9 mouse cellular contexts compared by ENCODE assay signal in genomic region chr9:40414498-40414903, GRCm38 (mm10).
DNase-seq lines count a peak whose midpoint lies in the region; ATAC-seq and TF ChIP-seq lines count a peak whose summit lies in the region.
"Had no signal": no experiment of that assay in that cellular context is flagged by ENCODE, and none has a peak within 500 bp of the region (broad histone marks: within the 10 kb centered on the region; RNA-seq: fewer than 3 reads in every experiment).

No protein-coding gene starts in this region.

- TF ChIP-seq CTCF in heart, adult 2 months (IDR thresholded peaks at IDR 0.05), result no peak
- TF ChIP-seq CTCF in kidney, adult 2 months (conservative IDR thresholded peaks at IDR 0.05; ENCODE audit: insufficient read depth, insufficient read length, low read depth, low read length), result no peak

- peak overlapping the region; percentile 70 for H3K4me2 ChIP-seq in embryonic facial prominence, embryonic 13.5 days
- peak overlapping the region; percentile 82 for H3K4me2 ChIP-seq in limb, embryonic 15.5 days
- peak overlapping the region; percentile 97 for H3K4me2 ChIP-seq in midbrain, embryonic 15.5 days

- H3K27ac ChIP-seq in embryonic facial prominence, embryonic 13.5 days, result peak overlapping the region; percentile 44; the same call in 1 of the 2 replicates
- peak overlapping the region; percentile 67 for H3K27ac ChIP-seq in heart, adult 2 months
- H3K27ac ChIP-seq in kidney, adult 2 months (ENCODE audit: insufficient read depth, low read depth, low read length), result peak overlapping the region; percentile 33; the same call in 1 of the 2 replicates
- H3K27ac ChIP-seq in limb, embryonic 15.5 days, result peak overlapping the region; percentile 60
- H3K27ac ChIP-seq in midbrain, embryonic 15.5 days, result peak overlapping the region; percentile 35; the same call in 1 of the 2 replicates

- peak; percentile 91 for TF ChIP-seq POLR2A in heart, adult 2 months (IDR thresholded peaks at IDR 0.05; ENCODE audit: insufficient read depth, low read depth, low read length)
- peak; percentile 32 for TF ChIP-seq POLR2A in kidney, adult 2 months (IDR thresholded peaks at IDR 0.05; ENCODE audit: low read depth, low read length)

- no peak for TF ChIP-seq EP300 in heart, adult 2 months (IDR thresholded peaks at IDR 0.05; ENCODE audit: insufficient read depth, low read depth, low read length)

- peak overlapping the region; percentile 58 for H3K4me3 ChIP-seq in embryonic facial prominence, embryonic 13.5 days
- H3K4me3 ChIP-seq in heart, adult 2 months, result peak overlapping the region; percentile 58
- H3K4me3 ChIP-seq in kidney, adult 2 months (ENCODE audit: insufficient read depth, low read depth, low read length), result peak overlapping the region; percentile 58
- H3K4me3 ChIP-seq in limb, embryonic 15.5 days, result peak overlapping the region; percentile 55
- H3K4me3 ChIP-seq in midbrain, embryonic 15.5 days, result peak overlapping the region; percentile 55

- WGBS in embryonic facial prominence, embryonic 13.5 days, result 2% methylated on average over 15 of the region's 15 CpGs
- 5% methylated on average over 15 of the region's 15 CpGs for WGBS in heart, adult 2 months
- WGBS in kidney, adult 2 months, result 13% methylated on average over 15 of the region's 15 CpGs
- 3% methylated on average over 15 of the region's 15 CpGs for WGBS in limb, embryonic 15.5 days
- WGBS in midbrain, embryonic 15.5 days, result under 1% methylated on average over 15 of the region's 15 CpGs

- H3K4me1 ChIP-seq in embryonic facial prominence, embryonic 13.5 days, result no peaks in the 10 kb centered on the region
- H3K4me1 ChIP-seq in heart, adult 2 months (ENCODE audit: control insufficient read depth, insufficient read depth, low read length), result peaks cover 3% of the 10 kb centered on the region; the same call in 1 of the 2 replicates
- H3K4me1 ChIP-seq in kidney, adult 2 months (ENCODE audit: control insufficient read depth, insufficient read depth, low read length), result no peaks in the 10 kb centered on the region
- no peaks in the 10 kb centered on the region for H3K4me1 ChIP-seq in limb, embryonic 15.5 days
- no peaks in the 10 kb centered on the region; the same call in 1 of the 2 replicates for H3K4me1 ChIP-seq in midbrain, embryonic 15.5 days

- H3K79me2 ChIP-seq in heart, adult 2 months (replicated peaks; ENCODE audit: control insufficient read depth, insufficient read depth, low read length), result no peaks in the 10 kb centered on the region

- no peaks in the 10 kb centered on the region for H3K9me3 ChIP-seq in embryonic facial prominence, embryonic 13.5 days
- H3K9me3 ChIP-seq in limb, embryonic 15.5 days, result no peaks in the 10 kb centered on the region
- H3K9me3 ChIP-seq in midbrain, embryonic 15.5 days, result no peaks in the 10 kb centered on the region

- intact Hi-C loops in heart, adult 2 months (cut with DNase I), result loop anchor here (2.0 kb wide), 1 partner anchor 40 kb away; no protein-coding TSS in a partner anchor

- H3K9ac ChIP-seq in embryonic facial prominence, embryonic 13.5 days, result peak overlapping the region; percentile 73
- peak overlapping the region; percentile 13 for H3K9ac ChIP-seq in heart, adult 2 months (ENCODE audit: low read depth, low read length)
- peak overlapping the region; percentile 55 for H3K9ac ChIP-seq in limb, embryonic 15.5 days
- peak overlapping the region; percentile 66 for H3K9ac ChIP-seq in midbrain, embryonic 15.5 days

- no peak for ATAC-seq in embryonic facial prominence, embryonic 13.5 days (ENCODE audit: insufficient number of reproducible peaks, insufficient read depth, low FRiP score, low TSS enrichment, low read depth)
- ATAC-seq in limb, embryonic 15.5 days (ENCODE audit: insufficient number of reproducible peaks, low FRiP score, low TSS enrichment, low read depth), result no peak
- ATAC-seq in midbrain, embryonic 15.5 days (replicated peaks), result peak; percentile 81

- no peaks in the 10 kb centered on the region for H3K36me3 ChIP-seq in embryonic facial prominence, embryonic 13.5 days
- H3K36me3 ChIP-seq in heart, adult 2 months (ENCODE audit: control insufficient read depth, insufficient read depth, low read length), result no peaks in the 10 kb centered on the region
- H3K36me3 ChIP-seq in kidney, adult 2 months (ENCODE audit: control insufficient read depth, insufficient read depth, low read length), result no peaks in the 10 kb centered on the region
- H3K36me3 ChIP-seq in limb, embryonic 15.5 days, result no peaks in the 10 kb centered on the region
- H3K36me3 ChIP-seq in midbrain, embryonic 15.5 days (replicated peaks), result no peaks in the 10 kb centered on the region
- H3K36me3 ChIP-seq: G1E had no signal

- DNase-seq in spleen, adult 18-20 months, result peak; percentile 52 to 69
- no peak for DNase-seq in spleen, adult 12 weeks (ENCODE audit: low spot score)
- DNase-seq in heart, adult 2 months, result peak; percentile 79 to 84
- DNase-seq in kidney, adult 2 months, result peak; percentile 76
- peak; percentile 33 to 75 for DNase-seq in spleen, postnatal 10 days (ENCODE audit: low spot score in 2 of 2)

- no peaks in the 10 kb centered on the region for H3K27me3 ChIP-seq in embryonic facial prominence, embryonic 13.5 days
- no peaks in the 10 kb centered on the region for H3K27me3 ChIP-seq in heart, adult 2 months (ENCODE audit: control insufficient read depth, insufficient read depth, low read length)
- no peaks in the 10 kb centered on the region for H3K27me3 ChIP-seq in kidney, adult 2 months (replicated peaks; ENCODE audit: control insufficient read depth, insufficient read depth, low read length)
- H3K27me3 ChIP-seq in limb, embryonic 15.5 days, result no peaks in the 10 kb centered on the region
- no peaks in the 10 kb centered on the region for H3K27me3 ChIP-seq in midbrain, embryonic 15.5 days (replicated peaks)

Comparison
In these comparisons a context has a peak if more than half of its experiments do, and no peak if none do; other contexts are left out.
1. H3K9ac ChIP-seq: peak in every context shown above with its lines; median percentile 73 in embryonic facial prominence, embryonic 13.5 days; 66 in midbrain, embryonic 15.5 days; 55 in limb, embryonic 15.5 days; 13 in heart, adult 2 months.